Mouse (Mus musculus): ENCODE measurements around the gene Nadk2.
A peak's percentile ranks its signal among the peaks of the same experiment; 100 is the strongest.

Gene Nadk2

GRCm38 (mm10) chr15:9132693-9133443, 61.8 kb downstream of the Nadk2 start:
- peak; percentile 59 for DNase-seq

- no peak for DNase-seq
These were observed 63.9 kb downstream of the Nadk2 start for GRCm38 (mm10) chr15:9134891-9135507.

GRCm38 (mm10) chr15:9139447-9139846, 68.4 kb downstream of the Nadk2 start:
- DNase-seq: peak; percentile 47

- peak; percentile 97 for DNase-seq
These were observed 69.2 kb downstream of the Nadk2 start, which contains the start of gene Lmbrd2 for GRCm38 (mm10) chr15:9140252-9140680. Gene Lmbrd2 (plus strand): TSS chr15:9140550.

GRCm38 (mm10) chr15:9140684-9141171, 69.7 kb downstream of the Nadk2 start:
- DNase-seq: no peak

DNA sequence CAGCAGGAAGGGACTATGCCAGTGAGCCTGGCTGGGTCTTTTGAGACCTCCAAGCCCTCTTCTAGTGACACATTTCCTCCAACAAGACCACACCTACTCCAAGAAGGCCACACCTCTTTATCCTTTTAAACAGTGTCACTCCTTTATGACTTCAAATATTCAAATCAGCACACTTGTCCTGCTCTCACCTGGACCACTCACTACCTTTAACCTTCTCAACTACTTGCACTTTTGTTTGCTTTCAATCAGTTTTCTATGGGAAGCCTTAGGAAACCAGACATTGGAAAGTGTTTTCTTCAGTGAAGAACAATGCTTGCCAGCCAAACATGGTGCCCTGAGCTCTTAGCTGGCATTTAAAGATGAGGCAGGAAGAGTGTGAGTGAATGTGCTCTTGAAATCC, 84.3 kb downstream of the Nadk2 start, which contains the start of gene Skp2:
Skp2 (minus strand) TSS at position 101 of the 400 bp plus-strand sequence.
- DNase-seq: no peak

All from cerebellum, adult 11-12 months (tissue).